Mouse (Mus musculus) embryonic facial prominence, embryonic 15.5 days (tissue): ENCODE results near the gene Sema4b. TPM values are rescaled to one million over a fixed set of nuclear protein-coding genes. Genes with fewer than 3 reads are reported as not detected.

Experiments
- ATAC-seq: fragments of 200-750 bp; cut with Nextera tagmentation; 2 replicates; pipeline ENCODE4 v1.8.0; 2017; ENCODE audit warnings: low read depth, moderate TSS enrichment; ENCODE audit not compliant: insufficient number of reproducible peaks, low FRiP score, low TSS enrichment
- H3K27ac ChIP-seq: fragments of 300-500 bp; sonication (generic); replicated peaks from 2 replicates; pipeline ENCODE4 v1.5.1; 2015; ENCODE audit warnings: mild to moderate bottlenecking, inconsistent platforms
- H3K27me3 ChIP-seq: fragments of 300-500 bp; sonication (generic); 2 replicates; pipeline ENCODE4 v1.6.1; 2015; ENCODE audit warnings: inconsistent platforms
- H3K36me3 ChIP-seq: fragments of 300-500 bp; sonication (generic); 2 replicates; pipeline ENCODE4 v1.6.1; 2015; ENCODE audit warnings: mild to moderate bottlenecking, inconsistent platforms
- H3K4me1 ChIP-seq: fragments of 300-500 bp; sonication (generic); 2 replicates; pipeline ENCODE4 v1.6.1; 2015; ENCODE audit warnings: inconsistent platforms
- H3K4me2 ChIP-seq: fragments of 300-500 bp; sonication (generic); replicated peaks from 2 replicates; pipeline ENCODE4 v1.6.1; 2015; ENCODE audit warnings: mild to moderate bottlenecking, inconsistent platforms
- H3K4me3 ChIP-seq: fragments of 300-500 bp; sonication (generic); replicated peaks from 2 replicates; pipeline ENCODE4 v1.5.1; 2015; ENCODE audit warnings: mild to moderate bottlenecking, inconsistent platforms
- H3K9ac ChIP-seq: fragments of 300-500 bp; sonication (generic); 2 replicates; pipeline ENCODE4 v1.6.1; 2015; ENCODE audit warnings: inconsistent platforms
- H3K9me3 ChIP-seq: fragments of 300-500 bp; sonication (generic); replicated peaks from 2 replicates; pipeline ENCODE4 v1.6.1; 2016; ENCODE audit warnings: inconsistent platforms
- WGBS: fragments of 180-500 bp; shearing (Covaris S2); methylation state at CpG from one replicate; pipeline ENCODE4 v1.1.7; 2015; 5-methylcytosine and 5-hydroxymethylcytosine counted together
- polyA plus RNA-seq: library from polyadenylated mRNA; unstranded; fragments of >200 nt; fragmentation: Nextera tagmentation; extraction: Ambion mirVana; gene quantifications from 2 replicates; pipeline ENCODE4 v1.2.1, GENCODE M21; 2015

Sema4b gene
- polyA plus RNA-seq, 1 experiment from 2014 or later, result 25.2 TPM

- peak overlapping the region; percentile 62 for H3K4me3 ChIP-seq
- no peaks in the 10 kb centered on the region for H3K27me3 ChIP-seq
- H3K36me3 ChIP-seq, result no peaks in the 10 kb centered on the region
- H3K9me3 ChIP-seq, result no peaks in the 10 kb centered on the region
- H3K9ac ChIP-seq, result no peak overlapping the region
- ATAC-seq, result no peak
- WGBS, result 61% methylated on average over 7 of the region's 7 CpGs
- H3K4me1 ChIP-seq, result no peaks in the 10 kb centered on the region
- H3K4me2 ChIP-seq, result peak overlapping the region; percentile 59
- H3K27ac ChIP-seq, result no peak overlapping the region
These were observed 60.2 kb downstream of the Sema4b start for GRCm38 (mm10) chr7:80246859-80247258.

- Histone ChIP-seq H3K36me3 (no peaks in the 10 kb centered on the region), H3K4me1 (no peaks in the 10 kb centered on the region), H3K9me3 (no peaks in the 10 kb centered on the region), H3K9ac (no peak overlapping the region), H3K27ac (no peak overlapping the region), H3K4me2 (no peak overlapping the region), H3K4me3 (no peak overlapping the region), H3K27me3 (peaks cover 11% of the 10 kb centered on the region)
- no peak for ATAC-seq
- WGBS, result 75% methylated on average over 7 of the region's 7 CpGs
These were observed 65.8 kb downstream of the Sema4b start for GRCm38 (mm10) chr7:80252437-80252836.

GRCm38 (mm10) chr7:80252886-80253285 lies 66.2 kb downstream of the Sema4b start:
- Histone ChIP-seq H3K4me1 (no peaks in the 10 kb centered on the region), H3K9me3 (no peaks in the 10 kb centered on the region), H3K27ac (no peak overlapping the region), H3K36me3 (no peaks in the 10 kb centered on the region), H3K4me2 (no peak overlapping the region), H3K9ac (no peak overlapping the region), H3K27me3 (peaks cover 11% of the 10 kb centered on the region), H3K4me3 (no peak overlapping the region)
- no peak for ATAC-seq
- WGBS, result 84% methylated on average over 11 of the region's 11 CpGs

GRCm38 (mm10) chr7:80255981-80256380 lies 69.3 kb downstream of the Sema4b start:
- H3K9ac ChIP-seq, result no peak overlapping the region
- peaks cover 26% of the 10 kb centered on the region for H3K27me3 ChIP-seq
- WGBS, result 66% methylated on average over 2 of the region's 2 CpGs

GRCm38 (mm10) chr7:80257706-80258105 lies 71.1 kb downstream of the Sema4b start:
- H3K27ac ChIP-seq, result no peak overlapping the region
- H3K4me1 ChIP-seq, result peaks cover 13% of the 10 kb centered on the region; the same call in 1 of the 2 replicates
- H3K27me3 ChIP-seq, result peaks cover 26% of the 10 kb centered on the region
- no peaks in the 10 kb centered on the region for H3K36me3 ChIP-seq
- H3K4me3 ChIP-seq, result no peak overlapping the region
- 52% methylated on average over 2 of the region's 2 CpGs for whole genome bisulfite sequencing
- H3K4me2 ChIP-seq, result no peak overlapping the region
- no peak for ATAC-seq
- no peaks in the 10 kb centered on the region for H3K9me3 ChIP-seq
- no peak overlapping the region for H3K9ac ChIP-seq

More at GRCm38 (mm10) chr7:80255981-80256380, 69.3 kb downstream of the Sema4b start:
- Histone ChIP-seq H3K4me1 (peaks cover 5% of the 10 kb centered on the region; the same call in 1 of the 2 replicates), H3K4me3 (no peak overlapping the region), H3K9me3 (no peaks in the 10 kb centered on the region), H3K36me3 (no peaks in the 10 kb centered on the region), H3K4me2 (no peak overlapping the region), H3K27ac (no peak overlapping the region)
- no peak for ATAC-seq

GRCm38 (mm10) chr7:80260625-80261371 lies 74.2 kb downstream of the Sema4b start, which contains the start of gene Ngrn:
TSS of gene Ngrn (plus strand) at chr7:80261215.
- Histone ChIP-seq H3K9ac (peak within 1 kb of the TSS; percentile 69), H3K4me2 (peak within 1 kb of the TSS; percentile 82), H3K27ac (peak within 1 kb of the TSS; percentile 84), H3K9me3 (no peaks in the 10 kb centered on the region), H3K27me3 (peaks cover 21% of the 10 kb centered on the region), H3K4me3 (peak within 1 kb of the TSS; percentile 79), H3K4me1 (peaks cover 13% of the 10 kb centered on the region; the same call in 1 of the 2 replicates), H3K36me3 (peaks cover 26% of the 10 kb centered on the region)
- WGBS, result 24% methylated on average over 40 of the region's 40 CpGs
- peak; percentile 83 for ATAC-seq

- no peaks in the 10 kb centered on the region for H3K9me3 ChIP-seq
- H3K27ac ChIP-seq, result peak overlapping the region; percentile 84
- peaks cover 13% of the 10 kb centered on the region; the same call in 1 of the 2 replicates for H3K4me1 ChIP-seq
- H3K4me3 ChIP-seq, result peak overlapping the region; percentile 79
- under 1% methylated on average over 32 of the region's 32 CpGs for WGBS
- H3K36me3 ChIP-seq, result peaks cover 33% of the 10 kb centered on the region
- peak; percentile 61 for ATAC-seq
- peaks cover 21% of the 10 kb centered on the region for H3K27me3 ChIP-seq
- peak overlapping the region; percentile 69 for H3K9ac ChIP-seq
- H3K4me2 ChIP-seq, result peak overlapping the region; percentile 82
These were observed 74.8 kb downstream of the Sema4b start for GRCm38 (mm10) chr7:80261372-80261990.

- Histone ChIP-seq H3K27ac (no peak overlapping the region), H3K4me1 (peaks cover 22% of the 10 kb centered on the region), H3K4me3 (no peak overlapping the region), H3K4me2 (no peak overlapping the region), H3K9ac (no peak overlapping the region), H3K9me3 (no peaks in the 10 kb centered on the region), H3K27me3 (peaks cover 6% of the 10 kb centered on the region; the same call in 1 of the 2 replicates), H3K36me3 (peaks cover 40% of the 10 kb centered on the region)
- WGBS, result 93% methylated on average over 12 of the region's 12 CpGs
- ATAC-seq, result no peak
These were observed 78.0 kb downstream of the Sema4b start for GRCm38 (mm10) chr7:80264606-80265005.

GRCm38 (mm10) chr7:80267764-80268163 lies 81.1 kb downstream of the Sema4b start:
- H3K4me1 ChIP-seq, result peaks cover 20% of the 10 kb centered on the region
- H3K4me3 ChIP-seq, result no peak overlapping the region
- no peaks in the 10 kb centered on the region for H3K27me3 ChIP-seq
- no peak overlapping the region for H3K27ac ChIP-seq
- H3K36me3 ChIP-seq, result peaks cover 40% of the 10 kb centered on the region
- no peaks in the 10 kb centered on the region for H3K9me3 ChIP-seq
- WGBS, result 63% methylated on average over 1 of the region's 1 CpGs
- no peak overlapping the region for H3K9ac ChIP-seq
- ATAC-seq, result no peak
- no peak overlapping the region for H3K4me2 ChIP-seq

- no peaks in the 10 kb centered on the region for H3K27me3 ChIP-seq
- WGBS, result 4% methylated on average over 21 of the region's 21 CpGs
- H3K4me2 ChIP-seq, result peak within 1 kb of the TSS; percentile 79
- ATAC-seq, result peak; percentile 86
- peak within 1 kb of the TSS; percentile 37 for H3K9ac ChIP-seq
- H3K4me1 ChIP-seq, result peaks cover 20% of the 10 kb centered on the region
- H3K27ac ChIP-seq, result peak within 1 kb of the TSS; percentile 59; the same call in 1 of the 2 replicates
- H3K4me3 ChIP-seq, result peak within 1 kb of the TSS; percentile 57
- peaks cover 43% of the 10 kb centered on the region for H3K36me3 ChIP-seq
- no peaks in the 10 kb centered on the region for H3K9me3 ChIP-seq
These were observed 82.5 kb downstream of the Sema4b start, which contains the start of gene Vps33b for GRCm38 (mm10) chr7:80268897-80269750. TSS of gene Vps33b (plus strand) at chr7:80269649.
